Mouse (Mus musculus) heart, embryonic 10.5 days (tissue): ENCODE measurements at regions not wholly inside any gene's neighbourhood (a gene's known extent, or its start where the extent isn't known, plus 50 kb on each side); places are given as distances from the start of the nearest gene placed in this dataset. TPM values are rescaled to one million over a fixed set of nuclear protein-coding genes. Genes with fewer than 3 reads are reported as not detected.

Experiments used
- DNase-seq: peaks from one replicate; pipeline ENCODE4 v3.0.0-alpha.2; 2017; ENCODE audit warnings: low spot score
- H3K27ac ChIP-seq: fragments of 300-500 bp; sonication (generic); 2 replicates; pipeline ENCODE4 v1.5.1; 2016; ENCODE audit warnings: mild to moderate bottlenecking
- H3K27me3 ChIP-seq: fragments of 300-500 bp; sonication (generic); 2 replicates; pipeline ENCODE4 v1.6.1; 2016; ENCODE audit warnings: mild to moderate bottlenecking; ENCODE audit not compliant: poor library complexity, insufficient read depth, severe bottlenecking
- H3K36me3 ChIP-seq: fragments of 300-500 bp; sonication (generic); 2 replicates; pipeline ENCODE4 v1.6.1; 2016; ENCODE audit warnings: mild to moderate bottlenecking, moderate library complexity
- H3K4me1 ChIP-seq: fragments of 300-500 bp; sonication (generic); 2 replicates; pipeline ENCODE4 v1.6.1; 2016; ENCODE audit warnings: mild to moderate bottlenecking
- H3K4me3 ChIP-seq: fragments of 300-500 bp; sonication (generic); 2 replicates; pipeline ENCODE4 v1.5.1; 2016; ENCODE audit warnings: mild to moderate bottlenecking, moderate library complexity
- H3K9me3 ChIP-seq: fragments of 300-500 bp; sonication (generic); 2 replicates; pipeline ENCODE4 v1.6.1; 2016; ENCODE audit warnings: mild to moderate bottlenecking, moderate library complexity
- WGBS: fragments of 180-500 bp; shearing (Covaris S2); methylation state at CpG from one replicate; pipeline ENCODE4 v1.1.7; 2016; 5-methylcytosine and 5-hydroxymethylcytosine counted together
- microRNA counts: library from miRNA; unstranded; fragments of <30 nt; microRNA quantifications from one replicate; lab custom pipeline; 2017
- microRNA-seq: library from miRNA; unstranded; fragments of <30 nt; microRNA quantifications from one replicate; pipeline ENCODE4, GENCODE M21; 2017

DNA sequence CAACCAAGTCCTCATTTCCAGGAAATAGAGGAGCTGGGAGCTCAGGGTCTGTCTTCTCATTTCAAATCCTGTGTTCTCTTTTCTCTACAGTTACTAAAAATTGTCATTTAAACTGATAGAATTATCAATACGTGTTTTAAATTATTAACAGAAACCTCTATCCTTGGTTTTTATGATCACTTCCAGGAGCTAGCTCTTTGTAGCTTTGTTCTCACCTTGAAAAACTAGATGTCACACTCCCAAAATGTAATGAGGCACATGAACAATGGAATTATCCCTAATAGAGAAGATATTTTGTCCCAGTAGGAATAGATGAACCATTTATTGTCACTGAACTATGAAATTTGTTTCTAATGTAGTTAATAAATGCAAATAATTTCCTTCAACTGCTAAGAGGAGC, 60.0 kb upstream of the Fam216b start:
- no peaks in the 10 kb centered on the region for H3K36me3 ChIP-seq
- no peak overlapping the region for H3K4me3 ChIP-seq
- no peak overlapping the region for H3K27ac ChIP-seq
- peaks cover 4% of the 10 kb centered on the region; the same call in 1 of the 2 replicates for H3K9me3 ChIP-seq
- WGBS = 93% methylated on average over 1 of the region's 1 CpGs
- DNase-seq = no peak
- H3K27me3 ChIP-seq = no peaks in the 10 kb centered on the region
- H3K4me1 ChIP-seq = peaks cover 15% of the 10 kb centered on the region; the same call in 1 of the 2 replicates

DNA sequence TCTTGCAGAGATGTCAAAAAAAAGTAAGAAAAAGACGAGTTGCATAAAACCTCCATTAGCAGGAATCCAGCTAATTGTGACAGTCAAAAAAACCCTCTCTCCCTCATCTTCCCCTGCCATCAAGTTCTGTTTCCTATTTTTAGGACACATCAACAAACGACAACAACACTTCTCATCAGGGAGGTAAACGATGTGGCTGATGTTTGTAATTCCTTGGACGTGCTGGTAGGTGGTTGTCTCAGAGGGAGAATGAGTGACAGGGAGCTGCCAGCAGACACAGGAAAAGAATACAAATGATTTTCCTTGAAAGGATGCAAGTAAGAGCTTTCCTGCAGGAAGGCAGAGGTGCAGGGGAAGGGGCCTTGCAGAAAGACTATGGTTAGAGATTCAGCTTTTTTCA, 54.9 kb upstream of the Fam216b start:
- no peaks in the 10 kb centered on the region for H3K27me3 ChIP-seq
- no peaks in the 10 kb centered on the region for H3K36me3 ChIP-seq
- peaks cover 16% of the 10 kb centered on the region; the same call in 1 of the 2 replicates for H3K4me1 ChIP-seq
- no peak overlapping the region for H3K27ac ChIP-seq
- DNase-seq = no peak
- WGBS = 25% methylated on average over 4 of the region's 4 CpGs
- H3K9me3 ChIP-seq = peaks cover 4% of the 10 kb centered on the region; the same call in 1 of the 2 replicates
- no peak overlapping the region for H3K4me3 ChIP-seq

MicroRNAs in the stretch of these regions (microRNA counts, 519-probe panel; counts per million panel counts)
- microRNA mmu-miR-1971 (lab: Ali Mortazavi, UCI) = not detected

Small RNA genes lying in the stretch of these regions (microRNA-seq; reads per million reads assigned to microRNA genes)
- not detected for gene Mir1971
